Mouse (Mus musculus): ENCODE results near the gene Mthfs. TPM values are rescaled to one million over a fixed set of nuclear protein-coding genes. Genes with fewer than 3 reads are reported as not detected.
A peak's percentile ranks its signal among the peaks of the same experiment; 100 is the strongest.
"Not testable (repeated sequence)": the region's sequence is repeated elsewhere in the genome, so short reads cannot be mapped to it uniquely, and the experiment has no call there.

Gene Mthfs
- 13.9 and 14.6 TPM in 2 replicates for polyA plus RNA-seq (2012; rRNA removed)

GRCm38 (mm10) chr9:89210353-89211064 lies at the start of gene Mthfs:
Gene Mthfs, plus strand, starts transcription at chr9:89210676.
- peak in 1 of 2 experiments; percentile 45 for DNase-seq (ENCODE audit: extremely low spot score in 1 of 2, low spot score in 1 of 2)

GRCm38 (mm10) chr9:89172539-89172938 lies 37.9 kb upstream of the Mthfs start:
- DNase-seq (ENCODE audit: extremely low spot score in 1 of 2, low spot score in 1 of 2) = not testable (repeated sequence)

- DNase-seq (ENCODE audit: extremely low spot score in 1 of 2, low spot score in 1 of 2) = peak; percentile 50 to 87
Observed at GRCm38 (mm10) chr9:89178833-89179232, 31.6 kb upstream of the Mthfs start.

GRCm38 (mm10) chr9:89179469-89179868 lies 31.0 kb upstream of the Mthfs start:
- not testable (repeated sequence) for DNase-seq (ENCODE audit: extremely low spot score in 1 of 2, low spot score in 1 of 2)

GRCm38 (mm10) chr9:89187006-89187405 lies 23.5 kb upstream of the Mthfs start:
- not testable (repeated sequence) for DNase-seq (ENCODE audit: extremely low spot score in 1 of 2, low spot score in 1 of 2)

GRCm38 (mm10) chr9:89195483-89195882 lies 15.0 kb upstream of the Mthfs start:
- DNase-seq (ENCODE audit: extremely low spot score in 1 of 2, low spot score in 1 of 2) = not testable (repeated sequence)

- not testable (repeated sequence) for DNase-seq (ENCODE audit: extremely low spot score in 1 of 2, low spot score in 1 of 2)
Observed at GRCm38 (mm10) chr9:89197509-89197908, 13.0 kb upstream of the Mthfs start.

- DNase-seq (ENCODE audit: extremely low spot score in 1 of 2, low spot score in 1 of 2) = not testable (repeated sequence)
Observed at GRCm38 (mm10) chr9:89198349-89198748, 12.1 kb upstream of the Mthfs start.

GRCm38 (mm10) chr9:89198969-89199416 lies 11.5 kb upstream of the Mthfs start, which contains the start of the genes Bcl2a1b and Gm29094:
Gene Bcl2a1b, plus strand, starts transcription at chr9:89199209.
Gene Gm29094, plus strand, starts transcription at chr9:89199379.
- DNase-seq (ENCODE audit: extremely low spot score in 1 of 2, low spot score in 1 of 2) = not testable (repeated sequence)

- not testable (repeated sequence) for DNase-seq (ENCODE audit: extremely low spot score in 1 of 2, low spot score in 1 of 2)
Observed at GRCm38 (mm10) chr9:89202256-89202655, 8.2 kb upstream of the Mthfs start.

GRCm38 (mm10) chr9:89208939-89209338 lies 1.5 kb upstream of the Mthfs start:
- not testable (repeated sequence) for DNase-seq (ENCODE audit: extremely low spot score in 1 of 2, low spot score in 1 of 2)

GRCm38 (mm10) chr9:89211065-89211858 lies 786 bp downstream of the Mthfs start:
- DNase-seq (ENCODE audit: extremely low spot score in 1 of 2, low spot score in 1 of 2) = peak; percentile 97

- peak in 1 of 2 experiments; percentile 43 for DNase-seq (ENCODE audit: extremely low spot score in 1 of 2, low spot score in 1 of 2)
Observed at GRCm38 (mm10) chr9:89212428-89212827, 2.0 kb downstream of the Mthfs start.

GRCm38 (mm10) chr9:89218174-89218573 lies 7.7 kb downstream of the Mthfs start:
- not testable (repeated sequence) for DNase-seq (ENCODE audit: extremely low spot score in 1 of 2, low spot score in 1 of 2)

- DNase-seq (ENCODE audit: extremely low spot score in 1 of 2, low spot score in 1 of 2) = not testable (repeated sequence)
Observed at GRCm38 (mm10) chr9:89219668-89220067, 9.2 kb downstream of the Mthfs start.

GRCm38 (mm10) chr9:89220704-89221287 lies 10.3 kb downstream of the Mthfs start:
- not testable (repeated sequence) for DNase-seq (ENCODE audit: extremely low spot score in 1 of 2, low spot score in 1 of 2)

- peak in 1 of 2 experiments; percentile 70 for DNase-seq (ENCODE audit: extremely low spot score in 1 of 2, low spot score in 1 of 2)
Observed at GRCm38 (mm10) chr9:89226071-89226470, 15.6 kb downstream of the Mthfs start.

GRCm38 (mm10) chr9:89228122-89228521 lies 17.6 kb downstream of the Mthfs start:
- no peak for DNase-seq (ENCODE audit: extremely low spot score in 1 of 2, low spot score in 1 of 2)

GRCm38 (mm10) chr9:89230897-89231497 lies 20.5 kb downstream of the Mthfs start:
- DNase-seq (ENCODE audit: extremely low spot score in 1 of 2, low spot score in 1 of 2) = peak; percentile 41 to 80

- DNase-seq (ENCODE audit: extremely low spot score in 1 of 2, low spot score in 1 of 2) = not testable (repeated sequence)
Observed at GRCm38 (mm10) chr9:89237131-89237530, 26.7 kb downstream of the Mthfs start.
